Mouse (Mus musculus) megakaryocyte, embryonic 14.5 days (primary cell): ENCODE results near the gene Gm49366.

ENCODE experiments used
- FLI1 ChIP-seq: IDR thresholded peaks from 2 replicates; pipeline ENCODE4 v1.6.1; 2012; ENCODE audit warnings: low read length, inconsistent platforms, mixed read lengths
- GATA1 ChIP-seq: IDR thresholded peaks from 3 replicates; pipeline ENCODE4 v1.6.1; 2012; ENCODE audit warnings: mixed read lengths, low read length, inconsistent platforms, borderline replicate concordance

- TF ChIP-seq GATA1 (no peak), FLI1 (no peak)
Measured at GRCm38 (mm10) chr12:84008251-84008650, 30.5 kb upstream of the Gm49366 start.
